Mouse (Mus musculus): ENCODE measurements at regions not wholly inside any gene's neighbourhood (a gene's known extent, or its start where the extent isn't known, plus 50 kb on each side); places are given as distances from the start of the nearest gene placed in this dataset.

DNA sequence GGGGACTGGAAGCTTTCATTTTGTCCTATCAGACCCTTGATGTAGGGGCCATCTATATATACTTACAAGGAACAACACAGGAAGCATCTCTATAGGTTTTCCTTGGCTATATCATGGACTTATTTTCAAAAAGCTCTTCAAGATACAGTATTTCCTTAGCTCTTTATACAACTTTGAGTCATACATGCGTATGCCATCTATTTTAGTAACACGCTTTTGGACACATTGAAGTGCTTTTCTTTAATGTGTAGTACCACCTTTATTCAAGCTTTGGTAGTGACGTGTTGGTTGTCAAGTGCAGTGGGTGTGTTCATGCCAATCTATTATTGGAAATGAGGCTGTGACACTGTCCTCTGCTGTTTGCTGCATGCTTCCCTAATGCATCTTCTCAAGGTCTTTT, 202.1 kb upstream of the Cdh6 start:
- no peak for DNase-seq (ENCODE audit: low spot score)
- Histone ChIP-seq H3K4me1 (replicated peaks; ENCODE audit: control insufficient read depth, insufficient read depth, low read length) (no peaks in the 10 kb centered on the region), H3K9ac (no peak overlapping the region), H3K4me2 (replicated peaks) (no peak overlapping the region), H3K36me3 (replicated peaks; ENCODE audit: control insufficient read depth, insufficient read depth) (no peaks in the 10 kb centered on the region), H3K27me3 (ENCODE audit: control insufficient read depth, insufficient read depth, low read length) (no peaks in the 10 kb centered on the region), H3K27ac (no peak overlapping the region), H3K9me3 (ENCODE audit: control insufficient read depth, low read length) (no peaks in the 10 kb centered on the region), H3K4me3 (replicated peaks; ENCODE audit: low read length) (no peak overlapping the region)
- ATAC-seq (ENCODE audit: low FRiP score) = no peak
- WGBS = 87% methylated on average over 3 of the region's 3 CpGs

DNA sequence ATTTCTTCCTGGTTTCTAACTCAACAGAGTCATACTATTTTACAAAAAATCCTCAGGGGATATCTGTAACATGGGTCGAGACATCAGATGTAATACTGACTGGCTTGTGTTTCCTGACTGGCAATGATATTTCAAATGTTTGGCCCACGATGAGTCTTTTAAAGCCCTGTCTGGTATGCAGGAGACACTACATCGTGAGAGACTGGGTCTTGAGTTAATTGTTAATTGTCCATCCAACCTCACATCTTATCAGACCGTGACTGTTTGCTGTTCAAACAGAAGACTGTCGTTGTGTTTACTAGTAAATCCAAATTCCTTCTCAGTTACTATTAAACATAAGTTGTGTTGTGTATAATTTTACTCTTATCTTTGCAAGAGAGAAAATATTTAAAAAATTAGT, 195.3 kb upstream of the Cdh6 start:
- DNase-seq (ENCODE audit: low spot score) = no peak
- H3K4me3 ChIP-seq (replicated peaks; ENCODE audit: low read length) = no peak overlapping the region
- 67% methylated on average over 5 of the region's 5 CpGs for WGBS
- H3K27ac ChIP-seq = no peak overlapping the region
- H3K27me3 ChIP-seq (ENCODE audit: control insufficient read depth, insufficient read depth, low read length) = no peaks in the 10 kb centered on the region
- no peak for ATAC-seq (ENCODE audit: low FRiP score)
- no peaks in the 10 kb centered on the region for H3K36me3 ChIP-seq (replicated peaks; ENCODE audit: control insufficient read depth, insufficient read depth)
- no peaks in the 10 kb centered on the region for H3K9me3 ChIP-seq (ENCODE audit: control insufficient read depth, low read length)
- no peak overlapping the region for H3K4me2 ChIP-seq (replicated peaks)
- H3K4me1 ChIP-seq (replicated peaks; ENCODE audit: control insufficient read depth, insufficient read depth, low read length) = no peaks in the 10 kb centered on the region
- H3K9ac ChIP-seq = no peak overlapping the region

- H3K27me3 ChIP-seq (ENCODE audit: control insufficient read depth, insufficient read depth, low read length) = no peaks in the 10 kb centered on the region
- no peaks in the 10 kb centered on the region for H3K36me3 ChIP-seq (replicated peaks; ENCODE audit: control insufficient read depth, insufficient read depth)
- H3K9me3 ChIP-seq (ENCODE audit: control insufficient read depth, low read length) = no peaks in the 10 kb centered on the region
- H3K27ac ChIP-seq = no peak overlapping the region
- H3K4me3 ChIP-seq (replicated peaks; ENCODE audit: low read length) = no peak overlapping the region
- H3K4me1 ChIP-seq (replicated peaks; ENCODE audit: control insufficient read depth, insufficient read depth, low read length) = no peaks in the 10 kb centered on the region
- no peak for ATAC-seq (ENCODE audit: low FRiP score)
- H3K4me2 ChIP-seq (replicated peaks) = peak overlapping the region; percentile 21; the same call in 1 of the 2 replicates
- WGBS = 60% methylated on average over 16 of the region's 16 CpGs
- DNase-seq (ENCODE audit: low spot score) = no peak
- no peak overlapping the region for H3K9ac ChIP-seq
Measured at GRCm38 (mm10) chr15:13367291-13367954, 193.9 kb upstream of the Cdh6 start.

GRCm38 (mm10) chr15:13366606-13367005, 193.1 kb upstream of the Cdh6 start:
- H3K9ac ChIP-seq = no peak overlapping the region
- H3K36me3 ChIP-seq (replicated peaks; ENCODE audit: control insufficient read depth, insufficient read depth) = no peaks in the 10 kb centered on the region
- WGBS = 79% methylated on average over 4 of the region's 4 CpGs
- no peak for ATAC-seq (ENCODE audit: low FRiP score)
- H3K4me3 ChIP-seq (replicated peaks; ENCODE audit: low read length) = no peak overlapping the region
- H3K4me1 ChIP-seq (replicated peaks; ENCODE audit: control insufficient read depth, insufficient read depth, low read length) = no peaks in the 10 kb centered on the region
- no peaks in the 10 kb centered on the region for H3K9me3 ChIP-seq (ENCODE audit: control insufficient read depth, low read length)
- no peak overlapping the region for H3K27ac ChIP-seq
- no peak for DNase-seq (ENCODE audit: low spot score)
- no peak overlapping the region for H3K4me2 ChIP-seq (replicated peaks)
- no peaks in the 10 kb centered on the region for H3K27me3 ChIP-seq (ENCODE audit: control insufficient read depth, insufficient read depth, low read length)

DNA sequence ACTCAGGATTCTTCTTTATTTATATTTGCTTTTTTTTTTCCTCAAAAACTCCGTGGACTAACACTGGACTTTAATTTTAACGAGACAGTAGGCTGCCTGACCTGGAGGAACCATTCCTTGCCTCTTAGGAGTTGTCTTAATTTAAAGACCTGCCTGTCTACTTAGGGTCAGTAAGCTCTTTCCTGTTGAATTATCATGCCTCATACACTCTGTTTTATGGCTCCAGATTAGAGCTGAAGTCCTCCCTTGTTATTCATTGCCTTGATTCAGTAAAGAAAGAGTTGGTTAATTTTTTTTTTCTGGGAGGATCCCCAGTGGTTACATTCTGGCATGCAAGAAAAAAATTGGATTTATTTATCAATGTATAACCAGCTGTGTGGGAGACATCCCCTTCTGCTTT, 187.3 kb upstream of the Cdh6 start:
- no peak for ATAC-seq (ENCODE audit: low FRiP score)
- Histone ChIP-seq H3K9ac (no peak overlapping the region), H3K27ac (no peak overlapping the region), H3K4me3 (replicated peaks; ENCODE audit: low read length) (no peak overlapping the region), H3K4me2 (replicated peaks) (no peak overlapping the region), H3K36me3 (replicated peaks; ENCODE audit: control insufficient read depth, insufficient read depth) (no peaks in the 10 kb centered on the region), H3K9me3 (ENCODE audit: control insufficient read depth, low read length) (no peaks in the 10 kb centered on the region), H3K4me1 (replicated peaks; ENCODE audit: control insufficient read depth, insufficient read depth, low read length) (no peaks in the 10 kb centered on the region), H3K27me3 (ENCODE audit: control insufficient read depth, insufficient read depth, low read length) (no peaks in the 10 kb centered on the region)
- 71% methylated on average over 2 of the region's 2 CpGs for WGBS
- DNase-seq (ENCODE audit: low spot score) = no peak

DNA sequence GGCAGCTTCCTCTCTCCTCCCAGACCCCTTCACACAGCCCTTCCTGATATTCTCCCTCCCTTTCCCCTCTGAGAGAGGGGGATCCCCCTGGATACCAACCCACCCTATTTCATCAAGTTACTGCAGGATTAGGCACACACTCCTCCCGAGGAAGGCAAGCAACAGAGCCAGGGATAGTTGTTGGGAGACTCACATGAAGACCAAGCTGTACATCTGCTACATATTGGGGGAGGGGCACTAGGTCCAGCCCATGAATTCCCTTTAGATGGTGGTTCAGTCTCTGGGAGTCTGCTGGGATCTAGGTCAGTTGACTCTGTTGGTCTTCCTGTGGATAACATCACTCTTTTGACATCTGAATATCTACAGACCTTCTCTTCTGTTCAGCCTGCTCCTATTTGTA, 185.6 kb upstream of the Cdh6 start:
- no peaks in the 10 kb centered on the region for H3K27me3 ChIP-seq (ENCODE audit: control insufficient read depth, insufficient read depth, low read length)
- whole genome bisulfite sequencing = 52% methylated on average over 1 of the region's 1 CpGs
- H3K4me3 ChIP-seq (replicated peaks; ENCODE audit: low read length) = no peak overlapping the region
- DNase-seq (ENCODE audit: low spot score) = no peak
- no peaks in the 10 kb centered on the region for H3K36me3 ChIP-seq (replicated peaks; ENCODE audit: control insufficient read depth, insufficient read depth)
- no peak overlapping the region for H3K9ac ChIP-seq
- no peak overlapping the region for H3K4me2 ChIP-seq (replicated peaks)
- no peaks in the 10 kb centered on the region for H3K9me3 ChIP-seq (ENCODE audit: control insufficient read depth, low read length)
- no peak overlapping the region for H3K27ac ChIP-seq
- no peaks in the 10 kb centered on the region for H3K4me1 ChIP-seq (replicated peaks; ENCODE audit: control insufficient read depth, insufficient read depth, low read length)
- ATAC-seq (ENCODE audit: low FRiP score) = no peak

GRCm38 (mm10) chr15:13350321-13350720, 176.8 kb upstream of the Cdh6 start:
- ATAC-seq (ENCODE audit: low FRiP score) (no peak), DNase-seq (ENCODE audit: low spot score) (no peak)
- no peaks in the 10 kb centered on the region for H3K4me1 ChIP-seq (replicated peaks; ENCODE audit: control insufficient read depth, insufficient read depth, low read length)
- no peaks in the 10 kb centered on the region for H3K27me3 ChIP-seq (ENCODE audit: control insufficient read depth, insufficient read depth, low read length)
- H3K9ac ChIP-seq = no peak overlapping the region
- H3K9me3 ChIP-seq (ENCODE audit: control insufficient read depth, low read length) = no peaks in the 10 kb centered on the region
- 75% methylated on average over 3 of the region's 3 CpGs for WGBS
- H3K4me2 ChIP-seq (replicated peaks) = no peak overlapping the region
- no peak overlapping the region for H3K4me3 ChIP-seq (replicated peaks; ENCODE audit: low read length)
- H3K36me3 ChIP-seq (replicated peaks; ENCODE audit: control insufficient read depth, insufficient read depth) = no peaks in the 10 kb centered on the region
- H3K27ac ChIP-seq = no peak overlapping the region

- DNase-seq (ENCODE audit: low spot score) (no peak), ATAC-seq (ENCODE audit: low FRiP score) (no peak)
- Histone ChIP-seq H3K4me2 (replicated peaks) (no peak overlapping the region), H3K27ac (no peak overlapping the region), H3K4me1 (replicated peaks; ENCODE audit: control insufficient read depth, insufficient read depth, low read length) (no peaks in the 10 kb centered on the region), H3K4me3 (replicated peaks; ENCODE audit: low read length) (no peak overlapping the region), H3K36me3 (replicated peaks; ENCODE audit: control insufficient read depth, insufficient read depth) (no peaks in the 10 kb centered on the region), H3K9me3 (ENCODE audit: control insufficient read depth, low read length) (no peaks in the 10 kb centered on the region), H3K27me3 (ENCODE audit: control insufficient read depth, insufficient read depth, low read length) (no peaks in the 10 kb centered on the region), H3K9ac (no peak overlapping the region)
- WGBS = 95% methylated on average over 1 of the region's 1 CpGs
Measured at GRCm38 (mm10) chr15:13336392-13336791, 162.9 kb upstream of the Cdh6 start.

DNA sequence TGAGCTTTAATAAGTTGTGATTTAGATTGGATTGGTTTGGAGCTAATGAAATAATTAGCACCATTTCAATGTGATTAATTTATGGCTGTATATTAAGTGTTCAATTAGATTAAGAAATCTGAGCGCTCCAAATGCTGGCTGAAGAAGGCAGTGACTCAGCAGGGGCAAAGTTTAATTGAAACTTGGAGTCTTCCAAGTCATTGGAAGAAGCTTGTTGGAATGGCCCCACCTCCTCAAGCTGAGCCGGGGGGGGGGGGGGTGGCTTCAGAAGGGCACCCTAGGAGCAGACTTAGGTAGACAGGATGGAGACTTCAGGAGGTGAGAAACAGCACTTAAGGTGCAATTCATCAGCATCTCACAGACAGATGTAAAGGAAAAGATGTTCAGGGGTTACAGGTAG, 151.0 kb upstream of the Cdh6 start:
- H3K4me2 ChIP-seq (replicated peaks) = no peak overlapping the region

More for the DNA sequence above, 151.0 kb upstream of the Cdh6 start:
- Histone ChIP-seq H3K27ac (no peak overlapping the region), H3K27me3 (ENCODE audit: control insufficient read depth, insufficient read depth, low read length) (no peaks in the 10 kb centered on the region), H3K9ac (no peak overlapping the region), H3K4me1 (replicated peaks; ENCODE audit: control insufficient read depth, insufficient read depth, low read length) (peaks cover 9% of the 10 kb centered on the region), H3K36me3 (replicated peaks; ENCODE audit: control insufficient read depth, insufficient read depth) (no peaks in the 10 kb centered on the region), H3K4me3 (replicated peaks; ENCODE audit: low read length) (no peak overlapping the region), H3K9me3 (ENCODE audit: control insufficient read depth, low read length) (no peaks in the 10 kb centered on the region)
- ATAC-seq (ENCODE audit: low FRiP score) = no peak
- 58% methylated on average over 2 of the region's 2 CpGs for WGBS
- no peak for DNase-seq (ENCODE audit: low spot score)

Measured in hindbrain, embryonic 14.5 days (tissue).